Mouse (Mus musculus) heart, adult 2 months (tissue): Measurements from ENCODE around the gene Zfp931.

ENCODE experiments used
- CTCF ChIP-seq: fragments of 200-600 bp; IDR thresholded peaks from 2 replicates; pipeline ENCODE4 v1.8.1; 2022; ENCODE audit warnings: antibody characterized with exemption, mild to moderate bottlenecking, moderate library complexity
- EP300 ChIP-seq: fragments of 200-500 bp; IDR thresholded peaks from 2 replicates; pipeline ENCODE4 v1.6.1; 2011; ENCODE audit warnings: low read depth, low read length, control low read depth; ENCODE audit not compliant: insufficient read depth

DNA sequence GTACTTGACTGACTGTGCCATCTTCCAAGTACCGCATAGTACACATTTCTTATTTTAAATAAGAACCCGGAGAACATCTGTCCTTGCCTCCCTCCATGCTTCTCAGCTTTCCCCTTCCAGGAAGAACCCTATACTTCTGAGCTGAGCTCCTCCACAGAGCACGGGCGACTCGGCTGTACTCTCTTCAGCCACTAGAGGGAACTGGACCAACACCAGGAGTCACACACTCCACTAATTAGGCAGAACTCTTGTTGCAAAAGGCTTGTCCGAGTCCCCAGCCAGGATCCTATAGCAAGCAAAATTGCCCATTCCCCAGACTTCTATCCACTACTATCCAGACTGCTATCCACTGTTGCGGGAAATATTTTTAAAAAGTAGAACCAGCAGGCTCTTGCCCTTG lies 23.7 kb upstream of the Zfp931 start:
- TF ChIP-seq CTCF (peak; percentile 81), EP300 (no peak)
